Mouse (Mus musculus) monocyte, adult 59 days (primary cell): ENCODE measurements around the gene Scin. TPM values are rescaled to one million over a fixed set of nuclear protein-coding genes. Genes with fewer than 3 reads are reported as not detected.

Experiments used
- total RNA-seq, 2 experiments: library from RNA; stranded (reverse); gene quantifications; one replicate each; pipeline ENCODE4 v1.2.4; 2023

Gene Scin
- total RNA-seq: not detected

DNA sequence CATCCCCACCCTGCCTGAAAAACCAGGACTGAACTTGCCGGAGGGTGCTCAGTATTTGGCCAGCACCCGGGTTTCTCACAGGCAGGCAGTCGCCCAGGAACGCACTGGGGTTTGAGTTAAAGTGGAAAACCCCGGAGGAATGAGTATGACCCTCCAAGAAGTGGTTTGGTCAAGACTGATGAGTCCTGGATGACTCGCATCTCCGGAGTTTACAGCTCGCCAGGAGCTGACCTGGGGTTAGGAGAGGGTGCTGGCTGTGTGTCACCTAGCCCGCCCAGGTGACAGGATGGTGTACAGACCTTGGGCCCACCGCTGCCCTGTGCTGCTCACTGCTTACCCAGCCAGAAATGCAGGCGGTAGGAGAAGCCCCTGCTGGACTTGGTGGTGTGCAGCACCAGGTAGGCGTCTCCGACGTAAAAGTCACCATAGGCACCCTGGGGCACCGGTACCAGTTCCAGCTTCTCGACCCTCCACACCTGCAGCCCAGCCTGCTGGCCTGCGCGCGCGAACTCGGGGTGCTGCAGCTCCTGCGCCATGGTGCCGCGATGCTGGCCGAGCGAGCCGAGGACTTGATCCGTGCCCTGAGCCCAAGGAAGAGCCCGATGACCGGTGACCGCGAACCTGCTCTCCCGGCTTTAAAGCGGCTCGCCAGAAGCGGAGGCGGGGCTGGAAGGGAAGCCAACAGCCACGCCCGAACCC lies at the start of gene Scin:
Scin (minus strand) TSS at position 656 of the 699 bp plus-strand sequence.

DNA sequence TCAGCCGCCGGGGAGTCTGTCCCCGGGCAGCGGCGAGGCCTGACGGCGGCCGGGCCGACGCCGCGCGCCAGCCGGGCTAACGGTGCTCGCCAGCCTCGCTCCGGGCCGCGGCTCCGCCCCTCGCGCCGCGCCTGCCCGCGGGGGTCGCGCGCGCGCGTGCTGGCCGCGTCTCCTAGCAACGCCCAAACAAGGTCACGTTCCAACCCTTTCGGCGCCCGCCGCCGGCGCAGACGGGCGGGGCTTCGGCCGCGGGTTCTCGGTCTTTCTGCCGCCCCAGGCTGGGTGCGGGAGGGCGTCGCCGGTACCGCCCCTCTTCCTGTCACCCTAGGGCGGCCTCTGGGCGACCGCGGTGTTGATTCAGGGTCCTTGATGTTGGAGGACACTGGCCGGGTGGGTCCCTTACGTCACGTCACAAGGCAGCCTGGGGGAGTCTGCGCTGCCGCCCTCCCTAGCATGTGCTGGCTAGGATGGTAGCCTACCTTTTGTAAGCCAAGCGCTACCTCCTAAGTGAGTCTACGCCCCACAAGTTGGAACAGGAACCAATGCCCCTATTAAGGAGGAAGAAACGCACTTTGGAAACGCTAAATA lies 96.1 kb downstream of the Scin start, which contains the start of gene Arl4a:
Arl4a (minus strand) TSS at position 150 of the 588 bp plus-strand sequence.

Other genes with a start within 250 kb of the Scin start
- gene Arl4a, start 96.2 kb downstream of the Scin start, total RNA-seq: 10 to 100 TPM; 18.6 to 21.0 TPM
- gene Lsmem1, start 65.3 kb upstream of the Scin start, total RNA-seq: 1 to 10 TPM; 3.2 to 4.3 TPM
- gene Ifrd1, start 114.3 kb upstream of the Scin start, total RNA-seq: 100 to 1,000 TPM; 773 to 876 TPM